Mouse (Mus musculus) MEL (cell line): Measurements from ENCODE around the gene Vsig10l. TPM values are rescaled to one million over a fixed set of nuclear protein-coding genes. Genes with fewer than 3 reads are reported as not detected.

Experiments
- DNase-seq: peaks from one replicate; pipeline ENCODE4 v3.0.0; 2011; ENCODE audit warnings: low read depth, low spot score
- H3K27ac ChIP-seq: 2 replicates; pipeline ENCODE4 v1.5.1; 2012; ENCODE audit warnings: low read depth, mild to moderate bottlenecking, control low read depth, low read length, moderate library complexity; ENCODE audit not compliant: control insufficient read depth
- H3K27me3 ChIP-seq, 2 experiments: fragments of 150-350 bp in 1 of 2; sonication (generic) in 1 of 2; 2 replicates each; pipeline ENCODE4 v1.6.1; 2012; ENCODE audit warnings: low read length in 2 of 2, mild to moderate bottlenecking in 2 of 2, improper control_type of control experiment in 1 of 2, moderate library complexity in 1 of 2; ENCODE audit not compliant: insufficient read depth in 2 of 2, control insufficient read depth in 1 of 2
- H3K36me3 ChIP-seq, 2 experiments: 2 replicates each; pipeline ENCODE4 v1.6.1; 2012 to 2014; ENCODE audit warnings: low read length in 2 of 2, improper control_type of control experiment in 1 of 2, inconsistent platforms in 1 of 2, mild to moderate bottlenecking in 1 of 2; ENCODE audit not compliant: insufficient read depth in 2 of 2, control insufficient read depth in 1 of 2
- H3K4me1 ChIP-seq, 2 experiments: fragments of 150-350 bp in 1 of 2; sonication (generic) in 1 of 2; 2 replicates each; pipeline ENCODE4 v1.6.1; 2012; ENCODE audit warnings: low read length in 2 of 2, improper control_type of control experiment in 1 of 2, mild to moderate bottlenecking in 1 of 2; ENCODE audit not compliant: insufficient read depth in 2 of 2, control insufficient read depth in 1 of 2
- H3K4me3 ChIP-seq, 2 experiments: fragments of 150-350 bp in 1 of 2; sonication (generic) in 1 of 2; 2 replicates each; pipeline ENCODE4 v1.5.1; 2012; ENCODE audit warnings: low read depth in 2 of 2, low read length in 2 of 2, mild to moderate bottlenecking in 2 of 2, moderate library complexity in 2 of 2, control low read depth in 1 of 2, improper control_type of control experiment in 1 of 2; ENCODE audit not compliant: control insufficient read depth in 1 of 2, insufficient read depth in 1 of 2
- H3K79me2 ChIP-seq: 2 replicates; pipeline ENCODE4 v1.6.1; 2012; ENCODE audit warnings: mild to moderate bottlenecking, low read length, moderate library complexity; ENCODE audit not compliant: control insufficient read depth, poor library complexity, insufficient read depth
- H3K9ac ChIP-seq: 2 replicates; pipeline ENCODE4 v1.6.1; 2012; ENCODE audit warnings: low read depth, mild to moderate bottlenecking, control low read depth, low read length, moderate library complexity; ENCODE audit not compliant: control insufficient read depth, poor library complexity, severe bottlenecking
- H3K9me3 ChIP-seq: fragments of 150-350 bp; sonication (generic); replicated peaks from 2 replicates; pipeline ENCODE4 v1.6.1; 2012; ENCODE audit warnings: mild to moderate bottlenecking, low read length, improper control_type of control experiment, moderate library complexity; ENCODE audit not compliant: insufficient read depth
- BHLHE40 ChIP-seq: IDR thresholded peaks from 2 replicates; pipeline ENCODE4 v1.6.1; 2012; ENCODE audit warnings: low read depth, mild to moderate bottlenecking, inconsistent platforms, low read length, improper control_type of control experiment, borderline replicate concordance
- CHD1 ChIP-seq: IDR thresholded peaks from 2 replicates; pipeline ENCODE4 v1.6.1; 2012; ENCODE audit warnings: low read depth, mild to moderate bottlenecking, inconsistent platforms, low read length, improper control_type of control experiment
- CHD2 ChIP-seq: IDR thresholded peaks from 2 replicates; pipeline ENCODE4 v1.6.1; 2011; ENCODE audit warnings: low read length, improper control_type of control experiment
- CTCF ChIP-seq, 3 experiments: IDR thresholded peaks in 2 of 3; conservative IDR thresholded peaks in 1 of 3; 2 replicates each; pipeline ENCODE4 v1.5.1; 2011 to 2012; ENCODE audit warnings: low read length in 3 of 3, low read depth in 2 of 3, mild to moderate bottlenecking in 2 of 3, improper control_type of control experiment in 1 of 3, inconsistent platforms in 1 of 3, mixed read lengths in 1 of 3, moderate library complexity in 1 of 3; ENCODE audit not compliant: control insufficient read depth in 1 of 3, insufficient read depth in 1 of 3, poor library complexity in 1 of 3, severe bottlenecking in 1 of 3
- E2F4 ChIP-seq: IDR thresholded peaks from 2 replicates; pipeline ENCODE4 v1.6.1; 2011; ENCODE audit warnings: low read depth, low read length, improper control_type of control experiment, borderline replicate concordance
- ELF1 ChIP-seq: IDR thresholded peaks from 2 replicates; pipeline ENCODE4 v1.6.1; 2014; ENCODE audit warnings: low read depth, mild to moderate bottlenecking, inconsistent platforms, low read length, improper control_type of control experiment, moderate library complexity
- EP300 ChIP-seq, 2 experiments: IDR thresholded peaks; 2 replicates each; pipeline ENCODE4 v1.6.1; 2011; ENCODE audit warnings: improper control_type of control experiment in 2 of 2, low read length in 2 of 2, low read depth in 1 of 2, mild to moderate bottlenecking in 1 of 2
- ETS1 ChIP-seq: IDR thresholded peaks from 2 replicates; pipeline ENCODE4 v1.6.1; 2012; ENCODE audit warnings: low read depth, mild to moderate bottlenecking, inconsistent platforms, low read length, improper control_type of control experiment, moderate library complexity
- GABPA ChIP-seq: IDR thresholded peaks from 2 replicates; pipeline ENCODE4 v1.6.1; 2012; ENCODE audit warnings: low read depth, mild to moderate bottlenecking, inconsistent platforms, low read length, improper control_type of control experiment, moderate library complexity
- HCFC1 ChIP-seq: IDR thresholded peaks from 2 replicates; pipeline ENCODE4 v1.6.1; 2012; ENCODE audit warnings: low read depth, mild to moderate bottlenecking, inconsistent platforms, low read length, improper control_type of control experiment, moderate library complexity
- JUND ChIP-seq: IDR thresholded peaks from 2 replicates; pipeline ENCODE4 v1.6.1; 2011; ENCODE audit warnings: low read depth, mild to moderate bottlenecking, improper control_type of control experiment, low read length
- KAT2A ChIP-seq: conservative IDR thresholded peaks from 2 replicates; pipeline ENCODE4 v1.6.1; 2012; ENCODE audit warnings: low read depth, low read length, improper control_type of control experiment, inconsistent platforms
- MAFK ChIP-seq: IDR thresholded peaks from 2 replicates; pipeline ENCODE4 v1.6.1; 2011; ENCODE audit warnings: low read depth, mild to moderate bottlenecking, low read length, improper control_type of control experiment, borderline replicate concordance
- MAX ChIP-seq: IDR thresholded peaks from 2 replicates; pipeline ENCODE4 v1.6.1; 2011; ENCODE audit warnings: low read length, improper control_type of control experiment
- MAZ ChIP-seq: IDR thresholded peaks from 2 replicates; pipeline ENCODE4 v1.6.1; 2012; ENCODE audit warnings: low read depth, mild to moderate bottlenecking, inconsistent platforms, low read length, improper control_type of control experiment
- MEF2A ChIP-seq: IDR thresholded peaks from 2 replicates; pipeline ENCODE4 v1.6.1; 2014; ENCODE audit warnings: low read depth, mild to moderate bottlenecking, inconsistent platforms, low read length, improper control_type of control experiment; ENCODE audit not compliant: poor library complexity, insufficient replicate concordance, severe bottlenecking; ENCODE audit errors: extremely low read depth
- MXI1 ChIP-seq: IDR thresholded peaks from 2 replicates; pipeline ENCODE4 v1.6.1; 2011; ENCODE audit warnings: mild to moderate bottlenecking, low read depth, low read length, improper control_type of control experiment
- MYC ChIP-seq: IDR thresholded peaks from 2 replicates; pipeline ENCODE4 v1.6.1; 2011; ENCODE audit warnings: low read depth, mild to moderate bottlenecking, low read length, improper control_type of control experiment, moderate library complexity
- NELFE ChIP-seq: IDR thresholded peaks from 2 replicates; pipeline ENCODE4 v1.6.1; 2011; ENCODE audit warnings: low read depth, low read length, improper control_type of control experiment
- NRF1 ChIP-seq: IDR thresholded peaks from 2 replicates; pipeline ENCODE4 v1.6.1; 2014; ENCODE audit warnings: low read depth, mild to moderate bottlenecking, inconsistent platforms, low read length, improper control_type of control experiment, moderate library complexity; ENCODE audit not compliant: poor library complexity, insufficient read depth, severe bottlenecking
- POLR2A ChIP-seq, 2 experiments: IDR thresholded peaks; 2 replicates each; pipeline ENCODE4 v1.6.1; 2011 to 2012; ENCODE audit warnings: low read length in 2 of 2, mild to moderate bottlenecking in 2 of 2, control low read depth in 1 of 2, improper control_type of control experiment in 1 of 2, low read depth in 1 of 2, moderate library complexity in 1 of 2; ENCODE audit not compliant: control insufficient read depth in 1 of 2, insufficient read depth in 1 of 2, poor library complexity in 1 of 2
- POLR2AphosphoS2 ChIP-seq: IDR thresholded peaks from 2 replicates; pipeline ENCODE4 v1.6.1; 2011; ENCODE audit warnings: low read length, improper control_type of control experiment
- POLR2AphosphoS5 ChIP-seq: IDR thresholded peaks from 2 replicates; pipeline ENCODE4 v1.6.1; 2012; ENCODE audit warnings: low read depth, borderline replicate concordance, mild to moderate bottlenecking, inconsistent platforms, low read length, moderate library complexity, mixed read lengths
- RAD21 ChIP-seq: IDR thresholded peaks from 2 replicates; pipeline ENCODE4 v1.6.1; 2011; ENCODE audit warnings: mild to moderate bottlenecking, low read depth, low read length, improper control_type of control experiment
- SIN3A ChIP-seq: IDR thresholded peaks from 2 replicates; pipeline ENCODE4 v1.6.1; 2012; ENCODE audit warnings: low read length, improper control_type of control experiment, inconsistent platforms
- SMC3 ChIP-seq: IDR thresholded peaks from 2 replicates; pipeline ENCODE4 v1.6.1; 2011; ENCODE audit warnings: low read depth, low read length, improper control_type of control experiment
- TAL1 ChIP-seq: IDR thresholded peaks from 2 replicates; pipeline ENCODE4 v1.6.1; 2012; ENCODE audit warnings: mild to moderate bottlenecking, inconsistent platforms, low read length, moderate library complexity, mixed read lengths
- TBP ChIP-seq: IDR thresholded peaks from 2 replicates; pipeline ENCODE4 v1.8.0; 2011; ENCODE audit warnings: low read depth, low read length, improper control_type of control experiment
- TCF12 ChIP-seq: IDR thresholded peaks from 2 replicates; pipeline ENCODE4 v1.6.1; 2014; ENCODE audit warnings: low read depth, mild to moderate bottlenecking, inconsistent platforms, low read length, improper control_type of control experiment, moderate library complexity
- USF1 ChIP-seq: IDR thresholded peaks from 2 replicates; pipeline ENCODE4 v1.6.1; 2014; ENCODE audit warnings: low read depth, mild to moderate bottlenecking, inconsistent platforms, low read length, improper control_type of control experiment, moderate library complexity
- USF2 ChIP-seq, 2 experiments: IDR thresholded peaks; 2 replicates each; pipeline ENCODE4 v1.6.1; 2011 to 2012; ENCODE audit warnings: improper control_type of control experiment in 2 of 2, low read length in 2 of 2, borderline replicate concordance in 1 of 2, inconsistent platforms in 1 of 2, low read depth in 1 of 2, mild to moderate bottlenecking in 1 of 2; ENCODE audit not compliant: insufficient read depth in 1 of 2
- ZC3H11A ChIP-seq: IDR thresholded peaks from 2 replicates; pipeline ENCODE4 v1.6.1; 2012; ENCODE audit warnings: low read depth, mild to moderate bottlenecking, inconsistent platforms, low read length, improper control_type of control experiment
- ZKSCAN1 ChIP-seq: IDR thresholded peaks from 2 replicates; pipeline ENCODE4 v1.6.1; 2012; ENCODE audit warnings: low read depth, mild to moderate bottlenecking, inconsistent platforms, low read length, improper control_type of control experiment, moderate library complexity
- ZMIZ1 ChIP-seq: IDR thresholded peaks from 2 replicates; pipeline ENCODE4 v1.6.1; 2012; ENCODE audit warnings: low read depth, mild to moderate bottlenecking, inconsistent platforms, low read length, improper control_type of control experiment, moderate library complexity
- ZNF384 ChIP-seq: IDR thresholded peaks from 2 replicates; pipeline ENCODE4 v1.6.1; 2012; ENCODE audit warnings: low read depth, mild to moderate bottlenecking, inconsistent platforms, low read length, improper control_type of control experiment
- polyA plus RNA-seq, 2 experiments: library from polyadenylated mRNA; stranded (reverse) in 1 of 2; unstranded in 1 of 2; fragments of >175 nt in 1 of 2; fragments of >200 nt in 1 of 2; gene quantifications; 2 replicates each; pipeline versions ENCODE4 v1.2.1 to v1.2.4; 2012; ENCODE audit warnings: low replicate concordance in 2 of 2, low read depth in 1 of 2; ENCODE audit not compliant: insufficient read length in 2 of 2, insufficient read depth in 1 of 2, missing spikeins in 1 of 2
- total RNA-seq: library from RNA; depleted of rRNA; stranded (reverse); fragments of 300-350 nt; gene quantifications from 2 replicates; pipeline ENCODE4 v1.2.3, GENCODE M21; 2012

Vsig10l gene
- total and polyA plus RNA-seq, 3 experiments, result 0.08 to 0.65 TPM; not detected in 1

- no peak for TF ChIP-seq CTCF (IDR thresholded peaks at IDR 0.05 in 2 of 3, conservative IDR thresholded peaks at IDR 0.05 in 1 of 3; ENCODE audit: control insufficient read depth in 1 of 3, insufficient read depth in 1 of 3, low read depth in 2 of 3, low read length in 3 of 3, poor library complexity in 1 of 3, severe bottlenecking in 1 of 3)
- TF ChIP-seq MEF2A, result no peak
- no peak for TF ChIP-seq USF2 (IDR thresholded peaks at IDR 0.05; ENCODE audit: borderline replicate concordance in 1 of 2, insufficient read depth in 1 of 2, low read depth in 1 of 2, low read length in 2 of 2)
- no peak for TF ChIP-seq USF1
- peak; percentile 74 for TF ChIP-seq SIN3A
- peak; percentile 89 for TF ChIP-seq ELF1
- no peak for TF ChIP-seq MAFK
- no peak; the same call in 1 of the 2 replicates for TF ChIP-seq POLR2AphosphoS2
- TF ChIP-seq ZC3H11A, result no peak
- TF ChIP-seq TBP, result 0 out of 2 replicates have a peak, but pooled peaks have one; percentile 62
- 0 out of 2 replicates have a peak, but pooled peaks have one; percentile 24 for TF ChIP-seq MXI1
- peak; percentile 59 for TF ChIP-seq HCFC1
- TF ChIP-seq NELFE, result peak; percentile 81
- no peak for TF ChIP-seq TAL1
- no peak for TF ChIP-seq GABPA
- no peak for TF ChIP-seq ZNF384
- TF ChIP-seq CHD1, result no peak
- no peak for TF ChIP-seq ZKSCAN1
- no peak for TF ChIP-seq NRF1
- TF ChIP-seq POLR2AphosphoS5, result peak; percentile 73; the same call in 1 of the 2 replicates
- TF ChIP-seq SMC3, result no peak
- TF ChIP-seq MAX, result peak; percentile 41; the same call in 1 of the 2 replicates
- no peak for TF ChIP-seq RAD21
- no peak; the same call in 1 of the 2 replicates for TF ChIP-seq KAT2A
- TF ChIP-seq E2F4, result peak; percentile 39; the same call in 1 of the 2 replicates
- TF ChIP-seq MAZ, result 0 out of 2 replicates have a peak, but pooled peaks have one; percentile 7
- peak; percentile 72 for TF ChIP-seq TCF12
- TF ChIP-seq CHD2, result no peak
- peak in 1 of 2 experiments; percentile 85; a peak in 3 of 4 replicates for TF ChIP-seq POLR2A (IDR thresholded peaks at IDR 0.05; ENCODE audit: control insufficient read depth in 1 of 2, insufficient read depth in 1 of 2, low read depth in 1 of 2, low read length in 2 of 2, poor library complexity in 1 of 2)
- peak; percentile 11; the same call in 1 of the 2 replicates for TF ChIP-seq MYC
- no peak for TF ChIP-seq BHLHE40
- TF ChIP-seq EP300 (IDR thresholded peaks at IDR 0.05; ENCODE audit: low read depth in 1 of 2, low read length in 2 of 2), result no peak
- TF ChIP-seq JUND, result no peak
- TF ChIP-seq ETS1, result peak; percentile 28; the same call in 1 of the 2 replicates
- TF ChIP-seq ZMIZ1, result peak; percentile 85
- no peaks in the 10 kb centered on the region for H3K9me3 ChIP-seq
- peak; percentile 90 for DNase-seq
- H3K27ac ChIP-seq, result peak overlapping the region; percentile 73
- peaks cover 0 to 18% of the 10 kb centered on the region in 2 experiments; a peak in 2 of 4 replicates for H3K36me3 ChIP-seq
- peak overlapping the region; percentile 82 for H3K9ac ChIP-seq
- no peaks in the 10 kb centered on the region for H3K27me3 ChIP-seq
- peaks cover 2 to 39% of the 10 kb centered on the region in 2 experiments; a peak in 2 of 4 replicates for H3K4me1 ChIP-seq
- peak overlapping the region; percentile 61 to 70 for H3K4me3 ChIP-seq
- peaks cover 25% of the 10 kb centered on the region for H3K79me2 ChIP-seq
Observed at GRCm38 (mm10) chr7:43443126-43443916, 19.6 kb upstream of the Vsig10l start.
